Mouse (Mus musculus) liver, embryonic 12.5 days (tissue): Measurements from ENCODE around the gene Tgfbi. TPM values are rescaled to one million over a fixed set of nuclear protein-coding genes. Genes with fewer than 3 reads are reported as not detected.

ENCODE experiments used
- ATAC-seq: fragments of 200-750 bp; cut with Nextera tagmentation; 2 replicates; pipeline ENCODE4 v1.8.0; 2017; ENCODE audit warnings: moderate number of reproducible peaks, mild to moderate bottlenecking, moderate library complexity
- H3K27ac ChIP-seq: fragments of 300-500 bp; sonication (generic); 2 replicates; pipeline ENCODE4 v1.5.1; 2016; ENCODE audit warnings: mild to moderate bottlenecking
- H3K27me3 ChIP-seq: fragments of 300-500 bp; sonication (generic); replicated peaks from 2 replicates; pipeline ENCODE4 v1.6.1; 2016; ENCODE audit warnings: mild to moderate bottlenecking, moderate library complexity
- H3K36me3 ChIP-seq: fragments of 300-500 bp; sonication (generic); 2 replicates; pipeline ENCODE4 v1.6.1; 2016; ENCODE audit warnings: mild to moderate bottlenecking, moderate library complexity
- H3K4me1 ChIP-seq: fragments of 300-500 bp; sonication (generic); 2 replicates; pipeline ENCODE4 v1.6.1; 2016
- H3K4me2 ChIP-seq: fragments of 300-500 bp; sonication (generic); 2 replicates; pipeline ENCODE4 v1.6.1; 2016; ENCODE audit warnings: mild to moderate bottlenecking, moderate library complexity
- H3K4me3 ChIP-seq: fragments of 300-500 bp; sonication (generic); 2 replicates; pipeline ENCODE4 v1.5.1; 2016; ENCODE audit warnings: mild to moderate bottlenecking, moderate library complexity
- H3K9ac ChIP-seq: fragments of 300-500 bp; sonication (generic); 2 replicates; pipeline ENCODE4 v1.6.1; 2016; ENCODE audit warnings: mild to moderate bottlenecking, moderate library complexity
- H3K9me3 ChIP-seq: fragments of 300-500 bp; sonication (generic); replicated peaks from 2 replicates; pipeline ENCODE4 v1.6.1; 2016; ENCODE audit warnings: mild to moderate bottlenecking, moderate library complexity
- WGBS: fragments of 180-500 bp; shearing (Covaris S2); methylation state at CpG from one replicate; pipeline ENCODE4 v1.1.7; 2016; ENCODE audit not compliant: insufficient replicate concordance; 5-methylcytosine and 5-hydroxymethylcytosine counted together
- polyA plus RNA-seq: library from polyadenylated mRNA; unstranded; fragments of >200 nt; fragmentation: Nextera tagmentation; extraction: Ambion mirVana; gene quantifications from 2 replicates; pipeline ENCODE4 v1.2.1, GENCODE M21; 2016

Tgfbi gene
- polyA plus RNA-seq, 1 experiment from 2014 or later, result 13.4 TPM

- Histone ChIP-seq H3K9ac (no peak overlapping the region), H3K27me3 (peaks cover 5% of the 10 kb centered on the region), H3K9me3 (no peaks in the 10 kb centered on the region), H3K4me1 (peaks cover 53% of the 10 kb centered on the region), H3K4me2 (no peak overlapping the region), H3K27ac (no peak overlapping the region), H3K4me3 (no peak overlapping the region), H3K36me3 (no peaks in the 10 kb centered on the region)
- WGBS, result 49% methylated on average over 9 of the region's 9 CpGs
- no peak for ATAC-seq
Measured at GRCm38 (mm10) chr13:56615864-56616263, 6.5 kb downstream of the Tgfbi start.

GRCm38 (mm10) chr13:56616386-56616785, 7.1 kb downstream of the Tgfbi start:
- Histone ChIP-seq H3K9me3 (no peaks in the 10 kb centered on the region), H3K27ac (no peak overlapping the region), H3K4me3 (no peak overlapping the region), H3K4me1 (peaks cover 49% of the 10 kb centered on the region), H3K9ac (no peak overlapping the region), H3K36me3 (no peaks in the 10 kb centered on the region), H3K4me2 (no peak overlapping the region), H3K27me3 (peaks cover 3% of the 10 kb centered on the region; the same call in 1 of the 2 replicates)
- WGBS, result 19% methylated on average over 7 of the region's 7 CpGs
- no peak for ATAC-seq

GRCm38 (mm10) chr13:56617197-56617596, 7.9 kb downstream of the Tgfbi start:
- ATAC-seq, result no peak
- peaks cover 44% of the 10 kb centered on the region for H3K4me1 ChIP-seq
- no peaks in the 10 kb centered on the region for H3K9me3 ChIP-seq
- H3K4me2 ChIP-seq, result no peak overlapping the region
- no peaks in the 10 kb centered on the region for H3K36me3 ChIP-seq
- 69% methylated on average over 2 of the region's 2 CpGs for WGBS
- H3K4me3 ChIP-seq, result no peak overlapping the region
- H3K27me3 ChIP-seq, result 0 out of 2 replicates have a peak, but pooled peaks cover 3% of the 10 kb centered on the region
- H3K27ac ChIP-seq, result no peak overlapping the region
- no peak overlapping the region for H3K9ac ChIP-seq

- Histone ChIP-seq H3K4me2 (no peak overlapping the region), H3K9me3 (no peaks in the 10 kb centered on the region), H3K27me3 (0 out of 2 replicates have a peak, but pooled peaks cover 3% of the 10 kb centered on the region), H3K9ac (no peak overlapping the region), H3K36me3 (no peaks in the 10 kb centered on the region), H3K27ac (no peak overlapping the region), H3K4me3 (no peak overlapping the region), H3K4me1 (0 out of 2 replicates have a peak, but pooled peaks cover 3% of the 10 kb centered on the region)
- ATAC-seq, result no peak
- WGBS, result 46% methylated on average over 8 of the region's 8 CpGs
Measured at GRCm38 (mm10) chr13:56622201-56622757, 13.0 kb downstream of the Tgfbi start.

GRCm38 (mm10) chr13:56626524-56626923, 17.2 kb downstream of the Tgfbi start:
- no peak overlapping the region for H3K9ac ChIP-seq
- H3K36me3 ChIP-seq, result no peaks in the 10 kb centered on the region
- peaks cover 6% of the 10 kb centered on the region; the same call in 1 of the 2 replicates for H3K27me3 ChIP-seq
- 13% methylated on average over 6 of the region's 6 CpGs for WGBS
- 0 out of 2 replicates have a peak, but pooled peaks cover 3% of the 10 kb centered on the region for H3K4me1 ChIP-seq
- H3K4me3 ChIP-seq, result no peak overlapping the region
- H3K27ac ChIP-seq, result no peak overlapping the region
- H3K9me3 ChIP-seq, result no peaks in the 10 kb centered on the region
- H3K4me2 ChIP-seq, result no peak overlapping the region
- ATAC-seq, result no peak

GRCm38 (mm10) chr13:56630081-56630480, 20.8 kb downstream of the Tgfbi start:
- Histone ChIP-seq H3K4me3 (no peak overlapping the region), H3K36me3 (0 out of 2 replicates have a peak, but pooled peaks cover 5% of the 10 kb centered on the region), H3K9me3 (no peaks in the 10 kb centered on the region), H3K4me1 (peaks cover 8% of the 10 kb centered on the region; the same call in 1 of the 2 replicates), H3K27me3 (peaks cover 6% of the 10 kb centered on the region; the same call in 1 of the 2 replicates), H3K4me2 (no peak overlapping the region), H3K9ac (no peak overlapping the region), H3K27ac (no peak overlapping the region)
- 63% methylated on average over 4 of the region's 4 CpGs for WGBS
- ATAC-seq, result no peak

GRCm38 (mm10) chr13:56630552-56630951, 21.2 kb downstream of the Tgfbi start:
- Histone ChIP-seq H3K27ac (no peak overlapping the region), H3K36me3 (0 out of 2 replicates have a peak, but pooled peaks cover 5% of the 10 kb centered on the region), H3K9me3 (no peaks in the 10 kb centered on the region), H3K27me3 (peaks cover 6% of the 10 kb centered on the region; the same call in 1 of the 2 replicates), H3K4me2 (no peak overlapping the region), H3K4me3 (no peak overlapping the region), H3K4me1 (peaks cover 8% of the 10 kb centered on the region; the same call in 1 of the 2 replicates), H3K9ac (no peak overlapping the region)
- ATAC-seq, result no peak
- 46% methylated on average over 6 of the region's 6 CpGs for WGBS

GRCm38 (mm10) chr13:56631332-56631731, 22.0 kb downstream of the Tgfbi start:
- Histone ChIP-seq H3K4me2 (no peak overlapping the region), H3K27ac (no peak overlapping the region), H3K4me3 (no peak overlapping the region), H3K9ac (no peak overlapping the region), H3K36me3 (0 out of 2 replicates have a peak, but pooled peaks cover 5% of the 10 kb centered on the region), H3K4me1 (peaks cover 8% of the 10 kb centered on the region; the same call in 1 of the 2 replicates), H3K9me3 (no peaks in the 10 kb centered on the region), H3K27me3 (peaks cover 6% of the 10 kb centered on the region; the same call in 1 of the 2 replicates)
- WGBS, result 47% methylated on average over 7 of the region's 7 CpGs
- no peak for ATAC-seq

GRCm38 (mm10) chr13:56634139-56634615, 24.9 kb downstream of the Tgfbi start:
- H3K4me2 ChIP-seq, result no peak overlapping the region

GRCm38 (mm10) chr13:56634920-56635319, 25.6 kb downstream of the Tgfbi start:
- Histone ChIP-seq H3K9ac (no peak overlapping the region), H3K4me3 (no peak overlapping the region), H3K4me2 (no peak overlapping the region), H3K27ac (no peak overlapping the region), H3K27me3 (0 out of 2 replicates have a peak, but pooled peaks cover under 1% of the 10 kb centered on the region), H3K4me1 (peaks cover 8% of the 10 kb centered on the region; the same call in 1 of the 2 replicates), H3K9me3 (no peaks in the 10 kb centered on the region), H3K36me3 (0 out of 2 replicates have a peak, but pooled peaks cover 5% of the 10 kb centered on the region)
- WGBS, result 41% methylated on average over 7 of the region's 7 CpGs
- ATAC-seq, result no peak

More at GRCm38 (mm10) chr13:56634139-56634615, 24.9 kb downstream of the Tgfbi start:
- Histone ChIP-seq H3K36me3 (0 out of 2 replicates have a peak, but pooled peaks cover 5% of the 10 kb centered on the region), H3K27me3 (peaks cover 6% of the 10 kb centered on the region; the same call in 1 of the 2 replicates), H3K9ac (no peak overlapping the region), H3K27ac (no peak overlapping the region), H3K9me3 (no peaks in the 10 kb centered on the region), H3K4me3 (no peak overlapping the region), H3K4me1 (peaks cover 8% of the 10 kb centered on the region; the same call in 1 of the 2 replicates)
- WGBS, result 19% methylated on average over 7 of the region's 7 CpGs
- ATAC-seq, result no peak

GRCm38 (mm10) chr13:56637027-56637426, 27.7 kb downstream of the Tgfbi start:
- no peak overlapping the region for H3K27ac ChIP-seq
- H3K4me2 ChIP-seq, result no peak overlapping the region
- WGBS, result 66% methylated on average over 8 of the region's 8 CpGs

GRCm38 (mm10) chr13:56641746-56642145, 32.4 kb downstream of the Tgfbi start:
- 71% methylated on average over 2 of the region's 2 CpGs for WGBS
- ATAC-seq, result no peak
- H3K9ac ChIP-seq, result no peak overlapping the region

More at GRCm38 (mm10) chr13:56637027-56637426, 27.7 kb downstream of the Tgfbi start:
- no peak overlapping the region for H3K4me3 ChIP-seq
- H3K9me3 ChIP-seq, result no peaks in the 10 kb centered on the region
- H3K36me3 ChIP-seq, result 0 out of 2 replicates have a peak, but pooled peaks cover 2% of the 10 kb centered on the region
- H3K4me1 ChIP-seq, result peaks cover 8% of the 10 kb centered on the region; the same call in 1 of the 2 replicates
- H3K9ac ChIP-seq, result no peak overlapping the region
- no peaks in the 10 kb centered on the region for H3K27me3 ChIP-seq
- no peak for ATAC-seq

More at GRCm38 (mm10) chr13:56641746-56642145, 32.4 kb downstream of the Tgfbi start:
- Histone ChIP-seq H3K36me3 (no peaks in the 10 kb centered on the region), H3K4me3 (no peak overlapping the region), H3K4me1 (no peaks in the 10 kb centered on the region), H3K27me3 (no peaks in the 10 kb centered on the region), H3K9me3 (no peaks in the 10 kb centered on the region), H3K27ac (no peak overlapping the region), H3K4me2 (no peak overlapping the region)
